Mouse (Mus musculus): ENCODE results near the gene Chrne. TPM values are rescaled to one million over a fixed set of nuclear protein-coding genes. Genes with fewer than 3 reads are reported as not detected.

Gene Chrne
- polyA plus RNA-seq, 1 experiment from 2014 or later: not detected

DNA sequence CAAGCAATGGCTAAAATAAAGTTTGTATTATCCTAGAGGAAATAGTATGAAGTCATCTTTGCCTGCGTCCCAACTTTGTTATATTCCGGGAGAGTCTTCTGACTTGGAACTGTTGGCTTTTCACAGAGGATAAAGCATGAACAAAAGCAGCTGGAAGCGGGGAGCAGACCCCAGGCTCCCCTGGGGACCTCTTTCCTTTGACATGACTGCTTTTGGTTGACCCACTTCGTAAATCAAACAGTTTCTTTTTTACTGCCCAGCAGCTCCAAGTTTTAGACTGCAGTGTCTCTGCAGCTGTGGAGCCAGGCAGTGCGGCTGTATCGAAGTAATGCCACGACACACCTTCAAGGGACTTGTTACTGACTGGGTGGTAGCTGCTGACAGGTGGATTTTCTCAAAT is 52.4 kb downstream of the Chrne start:
- Histone ChIP-seq H3K4me3 (no peak overlapping the region), H3K4me1 (peaks cover 38% of the 10 kb centered on the region)
- 87% methylated on average over 7 of the region's 7 CpGs for WGBS

More for the DNA sequence above, 52.4 kb downstream of the Chrne start:
- Histone ChIP-seq H3K9me3 (no peaks in the 10 kb centered on the region), H3K36me3 (0 out of 2 replicates have a peak, but pooled peaks cover 9% of the 10 kb centered on the region), H3K27ac (no peak overlapping the region), H3K27me3 (ENCODE audit: insufficient read depth, poor library complexity, severe bottlenecking) (no peaks in the 10 kb centered on the region)
- DNase-seq (ENCODE audit: low spot score): no peak

Other genes starting within 250 kb of the Chrne start
- 37.9 and 42.9 TPM in 2 replicates for gene Pelp1, start 209.2 kb downstream of the Chrne start, polyA plus RNA-seq (2016; fragmentation: Nextera tagmentation; extraction: Ambion mirVana)
- gene Arrb2, start 186.6 kb downstream of the Chrne start, polyA plus RNA-seq (2016; fragmentation: Nextera tagmentation; extraction: Ambion mirVana): 11.5 and 19.3 TPM in 2 replicates
- 31.0 and 37.5 TPM in 2 replicates for gene Med11, start 167.3 kb downstream of the Chrne start, polyA plus RNA-seq (2016; fragmentation: Nextera tagmentation; extraction: Ambion mirVana)
- 0.73 and 1.2 TPM in 2 replicates for gene Zmynd15, start 159.8 kb downstream of the Chrne start, polyA plus RNA-seq (2016; fragmentation: Nextera tagmentation; extraction: Ambion mirVana)
- gene Cxcl16, start 159.2 kb downstream of the Chrne start, polyA plus RNA-seq (2016; fragmentation: Nextera tagmentation; extraction: Ambion mirVana): 3.7 and 6.0 TPM in 2 replicates
- gene Tm4sf5, start 114.0 kb downstream of the Chrne start, polyA plus RNA-seq (2016; fragmentation: Nextera tagmentation; extraction: Ambion mirVana): 6.2 and 7.4 TPM in 2 replicates
- not detected in 2 replicates for gene Vmo1, start 104.6 kb downstream of the Chrne start, polyA plus RNA-seq (2016; fragmentation: Nextera tagmentation; extraction: Ambion mirVana)
- gene Gltpd2, start 100.0 kb downstream of the Chrne start, polyA plus RNA-seq (2016; fragmentation: Nextera tagmentation; extraction: Ambion mirVana): 0.25 and 4.3 TPM in 2 replicates
- gene Psmb6, start 93.8 kb downstream of the Chrne start, polyA plus RNA-seq (2016; fragmentation: Nextera tagmentation; extraction: Ambion mirVana): 825 and 969 TPM in 2 replicates
- gene Gm40193, start 86.3 kb downstream of the Chrne start, polyA plus RNA-seq (2016; fragmentation: Nextera tagmentation; extraction: Ambion mirVana): not detected in 2 replicates
- gene Pld2, start 79.2 kb downstream of the Chrne start, polyA plus RNA-seq (2016; fragmentation: Nextera tagmentation; extraction: Ambion mirVana): 9.4 TPM in 2 replicates
- gene Mink1, start 56.3 kb downstream of the Chrne start, polyA plus RNA-seq (2016; fragmentation: Nextera tagmentation; extraction: Ambion mirVana): 12.6 and 14.9 TPM in 2 replicates
- not detected in 2 replicates for gene 4930544D05Rik, start 3.4 kb downstream of the Chrne start, polyA plus RNA-seq (2016; fragmentation: Nextera tagmentation; extraction: Ambion mirVana)
- gene Gp1ba, start 19.9 kb upstream of the Chrne start, polyA plus RNA-seq (2016; fragmentation: Nextera tagmentation; extraction: Ambion mirVana): 1.6 and 1.9 TPM in 2 replicates
- gene Rnf167, start 28.0 kb upstream of the Chrne start, polyA plus RNA-seq (2016; fragmentation: Nextera tagmentation; extraction: Ambion mirVana): 68.3 and 74.4 TPM in 2 replicates
- 207 and 246 TPM in 2 replicates for gene Slc25a11, start 28.3 kb upstream of the Chrne start, polyA plus RNA-seq (2016; fragmentation: Nextera tagmentation; extraction: Ambion mirVana)
- gene Pfn1, start 35.4 kb upstream of the Chrne start, polyA plus RNA-seq (2016; fragmentation: Nextera tagmentation; extraction: Ambion mirVana): 2,022 and 2,208 TPM in 2 replicates
- 188 and 256 TPM in 2 replicates for gene Eno3, start 38.0 kb upstream of the Chrne start, polyA plus RNA-seq (2016; fragmentation: Nextera tagmentation; extraction: Ambion mirVana)
- gene Spag7, start 50.2 kb upstream of the Chrne start, polyA plus RNA-seq (2016; fragmentation: Nextera tagmentation; extraction: Ambion mirVana): 204 and 209 TPM in 2 replicates
- 12.0 and 12.5 TPM in 2 replicates for gene Camta2, start 68.9 kb upstream of the Chrne start, polyA plus RNA-seq (2016; fragmentation: Nextera tagmentation; extraction: Ambion mirVana)
- gene Inca1, start 80.9 kb upstream of the Chrne start, polyA plus RNA-seq (2016; fragmentation: Nextera tagmentation; extraction: Ambion mirVana): 1.6 and 2.4 TPM in 2 replicates
- 2.1 and 2.6 TPM in 2 replicates for gene Kif1c, start 81.3 kb upstream of the Chrne start, polyA plus RNA-seq (2016; fragmentation: Nextera tagmentation; extraction: Ambion mirVana)
- 7.6 and 8.9 TPM in 2 replicates for gene Zfp3, start 145.0 kb upstream of the Chrne start, polyA plus RNA-seq (2016; fragmentation: Nextera tagmentation; extraction: Ambion mirVana)
- gene Scimp, start 193.4 kb upstream of the Chrne start, polyA plus RNA-seq (2016; fragmentation: Nextera tagmentation; extraction: Ambion mirVana): not detected in 2 replicates
- 29.4 and 29.7 TPM in 2 replicates for gene Rabep1, start 225.6 kb upstream of the Chrne start, polyA plus RNA-seq (2016; fragmentation: Nextera tagmentation; extraction: Ambion mirVana)